Mouse (Mus musculus) kidney, embryonic 15.5 days (tissue): Measurements from ENCODE around the gene Cdkal1. TPM values are rescaled to one million over a fixed set of nuclear protein-coding genes. Genes with fewer than 3 reads are reported as not detected.

Experiments
- ATAC-seq: fragments of 200-750 bp; cut with Nextera tagmentation; replicated peaks from 2 replicates; pipeline ENCODE4 v1.8.0; 2017; ENCODE audit warnings: moderate TSS enrichment; ENCODE audit not compliant: low FRiP score
- H3K27ac ChIP-seq: fragments of 300-500 bp; sonication (generic); 2 replicates; pipeline ENCODE4 v1.5.1; 2015; ENCODE audit warnings: mild to moderate bottlenecking, inconsistent platforms
- H3K27me3 ChIP-seq: fragments of 300-500 bp; sonication (generic); 2 replicates; pipeline ENCODE4 v1.6.1; 2015; ENCODE audit warnings: inconsistent platforms
- H3K36me3 ChIP-seq: fragments of 300-500 bp; sonication (generic); 2 replicates; pipeline ENCODE4 v1.6.1; 2015; ENCODE audit warnings: inconsistent platforms
- H3K4me1 ChIP-seq: fragments of 300-500 bp; sonication (generic); 2 replicates; pipeline ENCODE4 v1.6.1; 2015; ENCODE audit warnings: inconsistent platforms
- H3K4me2 ChIP-seq: fragments of 300-500 bp; sonication (generic); 2 replicates; pipeline ENCODE4 v1.6.1; 2015; ENCODE audit warnings: moderate library complexity, mild to moderate bottlenecking, inconsistent platforms
- H3K4me3 ChIP-seq: fragments of 300-500 bp; sonication (generic); replicated peaks from 2 replicates; pipeline ENCODE4 v1.5.1; 2015; ENCODE audit warnings: mild to moderate bottlenecking, inconsistent platforms
- H3K9ac ChIP-seq: fragments of 300-500 bp; sonication (generic); 2 replicates; pipeline ENCODE4 v1.6.1; 2015; ENCODE audit warnings: mild to moderate bottlenecking, inconsistent platforms
- H3K9me3 ChIP-seq: fragments of 300-500 bp; sonication (generic); replicated peaks from 2 replicates; pipeline ENCODE4 v1.6.1; 2016; ENCODE audit warnings: inconsistent platforms
- WGBS: fragments of 180-500 bp; shearing (Covaris S2); methylation state at CpG from one replicate; pipeline ENCODE4 v1.1.7; 2015; ENCODE audit warnings: mixed read lengths; 5-methylcytosine and 5-hydroxymethylcytosine counted together
- polyA plus RNA-seq: library from polyadenylated mRNA; unstranded; fragments of >200 nt; fragmentation: Nextera tagmentation; extraction: Ambion mirVana; gene quantifications from 2 replicates; pipeline ENCODE4 v1.2.1, GENCODE M21; 2015

Cdkal1 gene
- polyA plus RNA-seq, 1 experiment from 2014 or later = 33.5 TPM

GRCm38 (mm10) chr13:29407619-29408018 is 447.9 kb downstream of the Cdkal1 start:
- Histone ChIP-seq H3K27ac (no peak overlapping the region), H3K36me3 (no peaks in the 10 kb centered on the region), H3K4me1 (peaks cover 5% of the 10 kb centered on the region), H3K4me3 (no peak overlapping the region), H3K27me3 (no peaks in the 10 kb centered on the region), H3K9ac (no peak overlapping the region), H3K9me3 (no peaks in the 10 kb centered on the region), H3K4me2 (no peak overlapping the region)
- WGBS = 94% methylated on average over 1 of the region's 1 CpGs
- no peak for ATAC-seq

- Histone ChIP-seq H3K36me3 (no peaks in the 10 kb centered on the region), H3K27ac (no peak overlapping the region), H3K4me3 (no peak overlapping the region), H3K9ac (no peak overlapping the region), H3K4me2 (no peak overlapping the region), H3K4me1 (peaks cover 11% of the 10 kb centered on the region), H3K9me3 (no peaks in the 10 kb centered on the region), H3K27me3 (no peaks in the 10 kb centered on the region)
- 44% methylated on average over 5 of the region's 5 CpGs for WGBS
- ATAC-seq = no peak
Measured at GRCm38 (mm10) chr13:29405316-29405715, 450.2 kb downstream of the Cdkal1 start.

GRCm38 (mm10) chr13:29403217-29403616 is 452.3 kb downstream of the Cdkal1 start:
- H3K4me3 ChIP-seq = no peak overlapping the region

GRCm38 (mm10) chr13:29402526-29403040 is 452.9 kb downstream of the Cdkal1 start:
- ATAC-seq = 0 out of 2 replicates have a peak, but pooled peaks have one; percentile 49
- Histone ChIP-seq H3K27ac (no peak overlapping the region), H3K27me3 (no peaks in the 10 kb centered on the region), H3K4me3 (no peak overlapping the region), H3K9ac (no peak overlapping the region), H3K4me1 (peaks cover 11% of the 10 kb centered on the region), H3K9me3 (no peaks in the 10 kb centered on the region), H3K4me2 (no peak overlapping the region), H3K36me3 (no peaks in the 10 kb centered on the region)
- 35% methylated on average over 3 of the region's 3 CpGs for WGBS

More at GRCm38 (mm10) chr13:29403217-29403616, 452.3 kb downstream of the Cdkal1 start:
- 75% methylated on average over 5 of the region's 5 CpGs for WGBS
- Histone ChIP-seq H3K4me1 (peaks cover 11% of the 10 kb centered on the region), H3K27me3 (no peaks in the 10 kb centered on the region), H3K9ac (no peak overlapping the region), H3K36me3 (no peaks in the 10 kb centered on the region), H3K9me3 (no peaks in the 10 kb centered on the region), H3K4me2 (no peak overlapping the region), H3K27ac (no peak overlapping the region)
- ATAC-seq = no peak

- H3K4me1 ChIP-seq = peaks cover 11% of the 10 kb centered on the region
- no peak for ATAC-seq
- no peaks in the 10 kb centered on the region for H3K27me3 ChIP-seq
- H3K27ac ChIP-seq = no peak overlapping the region
- no peak overlapping the region for H3K9ac ChIP-seq
- 48% methylated on average over 5 of the region's 5 CpGs for WGBS
- no peak overlapping the region for H3K4me2 ChIP-seq
- H3K36me3 ChIP-seq = no peaks in the 10 kb centered on the region
- no peak overlapping the region for H3K4me3 ChIP-seq
- no peaks in the 10 kb centered on the region for H3K9me3 ChIP-seq
Measured at GRCm38 (mm10) chr13:29399908-29400307, 455.6 kb downstream of the Cdkal1 start.

- Histone ChIP-seq H3K9me3 (no peaks in the 10 kb centered on the region), H3K4me3 (no peak overlapping the region), H3K27ac (no peak overlapping the region), H3K36me3 (no peaks in the 10 kb centered on the region), H3K27me3 (no peaks in the 10 kb centered on the region), H3K4me2 (no peak overlapping the region), H3K9ac (no peak overlapping the region), H3K4me1 (peaks cover 11% of the 10 kb centered on the region)
- 72% methylated on average over 2 of the region's 2 CpGs for WGBS
- no peak for ATAC-seq
Measured at GRCm38 (mm10) chr13:29398456-29398855, 457.0 kb downstream of the Cdkal1 start.

DNA sequence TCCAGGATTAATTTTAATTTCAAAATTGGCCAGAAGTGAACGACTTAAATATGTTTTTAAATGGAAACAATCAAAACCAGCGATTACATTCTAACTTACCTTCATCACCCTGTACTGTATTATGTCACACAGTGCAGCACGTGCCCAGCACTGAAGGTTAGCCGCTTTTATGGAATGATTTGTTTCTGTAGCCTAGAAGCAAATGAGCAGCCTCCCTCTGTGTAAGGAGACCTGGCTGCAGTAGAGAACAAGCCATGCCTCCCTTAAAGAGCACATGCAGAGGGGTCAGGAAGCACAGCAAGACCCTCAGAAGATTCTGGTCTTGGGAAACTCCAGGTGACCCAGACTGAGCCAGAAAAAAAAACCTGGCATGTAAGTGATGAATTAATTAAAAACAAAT is 459.8 kb downstream of the Cdkal1 start:
- Histone ChIP-seq H3K9ac (no peak overlapping the region), H3K9me3 (no peaks in the 10 kb centered on the region), H3K4me3 (no peak overlapping the region), H3K27ac (no peak overlapping the region), H3K4me1 (no peaks in the 10 kb centered on the region), H3K27me3 (no peaks in the 10 kb centered on the region), H3K4me2 (no peak overlapping the region), H3K36me3 (no peaks in the 10 kb centered on the region)
- ATAC-seq = no peak
- WGBS = 75% methylated on average over 4 of the region's 4 CpGs

DNA sequence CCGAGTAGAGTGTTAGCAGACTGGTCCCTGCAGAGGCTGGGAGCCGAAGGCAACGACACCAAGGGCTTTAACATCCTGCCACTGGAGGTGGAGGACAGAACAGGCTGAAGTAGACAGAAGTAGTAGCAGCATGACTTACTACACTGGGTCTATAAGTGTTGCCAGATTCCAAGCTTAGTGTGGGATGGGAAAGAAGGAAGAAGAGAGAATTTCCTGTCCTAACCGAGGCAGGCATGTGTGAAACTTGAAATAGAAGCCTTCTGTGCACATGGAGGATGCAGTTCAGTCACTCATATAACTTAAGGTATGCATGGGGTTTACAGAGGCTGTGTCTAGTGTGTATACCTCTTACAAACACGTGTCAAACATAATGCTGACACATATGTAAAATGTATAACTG is 465.4 kb downstream of the Cdkal1 start:
- Histone ChIP-seq H3K27ac (no peak overlapping the region), H3K36me3 (no peaks in the 10 kb centered on the region), H3K9me3 (no peaks in the 10 kb centered on the region), H3K4me1 (no peaks in the 10 kb centered on the region), H3K27me3 (no peaks in the 10 kb centered on the region), H3K4me2 (no peak overlapping the region), H3K4me3 (no peak overlapping the region), H3K9ac (no peak overlapping the region)
- 81% methylated on average over 5 of the region's 5 CpGs for WGBS
- no peak for ATAC-seq

DNA sequence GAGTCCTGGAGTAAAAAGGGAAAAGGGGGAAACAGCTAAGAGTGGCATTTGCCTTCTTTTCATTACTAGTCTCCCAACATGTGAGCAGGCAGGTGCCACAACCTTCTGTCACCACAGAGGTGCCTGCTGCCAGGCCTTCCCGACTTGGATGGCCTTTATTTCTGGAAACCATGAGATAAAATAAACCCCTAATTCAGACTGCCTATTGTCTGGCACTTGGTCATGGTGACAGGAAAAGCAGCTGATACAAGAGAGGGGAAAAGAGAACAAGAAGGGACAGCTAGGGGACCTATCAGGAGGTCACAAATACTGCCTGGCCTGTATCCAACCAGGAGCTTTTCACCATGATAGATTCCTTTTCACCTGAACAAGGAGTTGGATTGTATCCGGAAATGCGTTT is 466.6 kb downstream of the Cdkal1 start:
- H3K27me3 ChIP-seq = no peaks in the 10 kb centered on the region
- no peak overlapping the region for H3K9ac ChIP-seq
- H3K4me1 ChIP-seq = no peaks in the 10 kb centered on the region
- H3K27ac ChIP-seq = no peak overlapping the region
- no peak overlapping the region for H3K4me2 ChIP-seq
- no peaks in the 10 kb centered on the region for H3K36me3 ChIP-seq
- no peak for ATAC-seq
- H3K4me3 ChIP-seq = no peak overlapping the region
- H3K9me3 ChIP-seq = no peaks in the 10 kb centered on the region
- WGBS = 84% methylated on average over 3 of the region's 3 CpGs

DNA sequence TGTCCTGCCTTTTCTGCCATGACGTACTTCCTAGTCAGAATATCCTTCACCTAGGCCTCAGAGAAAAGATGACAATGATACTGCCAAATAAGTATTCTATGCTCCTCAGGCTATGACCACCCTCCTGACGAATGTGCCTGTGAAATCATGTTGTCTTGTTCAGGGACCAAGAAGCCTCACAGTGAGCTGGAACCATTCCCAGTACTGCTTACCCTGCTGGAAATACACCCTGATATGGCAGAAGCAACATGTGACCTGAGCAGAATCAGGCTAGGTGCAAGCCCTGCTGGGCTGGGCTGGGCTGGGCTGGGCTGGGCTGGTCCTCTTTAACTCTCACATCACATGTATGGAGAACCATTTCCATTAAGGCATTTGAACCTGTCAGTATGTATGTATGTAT is 477.9 kb downstream of the Cdkal1 start:
- no peaks in the 10 kb centered on the region for H3K27me3 ChIP-seq
- H3K36me3 ChIP-seq = no peaks in the 10 kb centered on the region
- no peak overlapping the region for H3K9ac ChIP-seq
- no peak overlapping the region for H3K4me3 ChIP-seq
- WGBS = 80% methylated on average over 2 of the region's 2 CpGs
- ATAC-seq = no peak
- H3K9me3 ChIP-seq = no peaks in the 10 kb centered on the region
- H3K4me2 ChIP-seq = no peak overlapping the region
- no peak overlapping the region for H3K27ac ChIP-seq
- no peaks in the 10 kb centered on the region for H3K4me1 ChIP-seq

- Histone ChIP-seq H3K9ac (no peak overlapping the region), H3K4me2 (no peak overlapping the region), H3K27ac (0 out of 2 replicates have a peak overlapping the region, but pooled peaks have one; percentile 4), H3K36me3 (no peaks in the 10 kb centered on the region), H3K4me3 (no peak overlapping the region), H3K4me1 (peaks cover 17% of the 10 kb centered on the region; the same call in 1 of the 2 replicates), H3K27me3 (no peaks in the 10 kb centered on the region), H3K9me3 (no peaks in the 10 kb centered on the region)
- ATAC-seq = no peak
- WGBS = 46% methylated on average over 3 of the region's 3 CpGs
Measured at GRCm38 (mm10) chr13:29371916-29372315, 483.6 kb downstream of the Cdkal1 start.

GRCm38 (mm10) chr13:29371466-29371771 is 484.1 kb downstream of the Cdkal1 start:
- Histone ChIP-seq H3K4me1 (peaks cover 17% of the 10 kb centered on the region; the same call in 1 of the 2 replicates), H3K4me2 (no peak overlapping the region), H3K27me3 (no peaks in the 10 kb centered on the region), H3K27ac (no peak overlapping the region), H3K9ac (no peak overlapping the region), H3K9me3 (no peaks in the 10 kb centered on the region), H3K36me3 (no peaks in the 10 kb centered on the region), H3K4me3 (no peak overlapping the region)
- WGBS = 59% methylated on average over 4 of the region's 4 CpGs
- ATAC-seq = no peak

GRCm38 (mm10) chr13:29370731-29371465 is 484.6 kb downstream of the Cdkal1 start:
- Histone ChIP-seq H3K9ac (no peak overlapping the region), H3K4me2 (no peak overlapping the region), H3K4me1 (peaks cover 17% of the 10 kb centered on the region; the same call in 1 of the 2 replicates), H3K36me3 (no peaks in the 10 kb centered on the region), H3K9me3 (no peaks in the 10 kb centered on the region), H3K4me3 (no peak overlapping the region), H3K27ac (no peak overlapping the region), H3K27me3 (no peaks in the 10 kb centered on the region)
- ATAC-seq = no peak
- 27% methylated on average over 5 of the region's 5 CpGs for WGBS
